Mouse (Mus musculus) heart, adult 8-10 months (tissue): ENCODE measurements around the gene Atp5d. TPM values are rescaled to one million over a fixed set of nuclear protein-coding genes. Genes with fewer than 3 reads are reported as not detected.
"Not testable (repeated sequence)": the region's sequence is repeated elsewhere in the genome, so short reads cannot be mapped to it uniquely, and the experiment has no call there.

ENCODE experiments used
- DNase-seq: peaks from one replicate; pipeline ENCODE4 v3.0.0; 2022; ENCODE audit warnings: low spot score
- total RNA-seq, 4 experiments: library from RNA; stranded (reverse); gene quantifications; 2 replicates each; pipeline ENCODE4 v1.2.4; 2022

Atp5d gene
- total RNA-seq, 4 experiments from 2014 or later: 1,050 to 1,135 (median 1,101) TPM

DNA sequence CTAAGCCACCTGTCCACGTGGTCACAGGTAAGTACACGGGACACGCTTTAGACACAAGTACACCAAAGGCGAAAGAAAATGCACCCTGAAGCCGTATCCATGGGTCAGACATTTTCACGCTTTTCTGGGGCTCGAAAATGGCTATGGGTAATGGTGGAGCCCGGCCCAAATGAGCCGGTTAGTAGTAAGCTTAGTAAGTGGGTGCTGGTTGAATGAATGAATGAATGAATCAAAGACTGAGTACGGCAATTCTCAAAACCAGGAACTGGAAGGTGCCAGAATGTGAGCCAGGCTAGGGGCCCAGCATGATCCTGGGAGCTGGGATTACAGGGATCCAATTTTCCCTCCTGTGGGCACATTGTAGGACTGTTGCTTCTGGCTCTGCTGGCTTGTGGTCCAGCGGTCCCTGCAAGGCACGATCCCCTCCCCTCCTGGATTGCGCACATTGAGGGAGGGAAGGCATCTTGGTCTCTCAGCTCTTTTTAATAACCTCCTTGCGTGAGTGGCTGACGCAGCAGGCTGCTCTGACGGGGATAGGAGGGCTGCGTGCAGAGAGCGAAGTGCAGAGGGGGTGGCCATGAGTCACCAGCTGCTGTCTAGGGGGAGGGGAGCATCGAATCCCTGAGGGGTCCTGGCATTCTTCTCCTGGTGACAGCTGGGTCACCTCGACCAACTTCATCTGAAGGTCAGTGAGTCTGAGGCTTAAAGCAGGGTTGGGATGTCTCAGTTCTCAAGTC is 27.1 kb downstream of the Atp5d start, which contains the start of gene Cirbp:
Gene Cirbp (plus strand): TSS at position 594 of the 737 bp plus-strand sequence.
- DNase-seq: no peak

DNA sequence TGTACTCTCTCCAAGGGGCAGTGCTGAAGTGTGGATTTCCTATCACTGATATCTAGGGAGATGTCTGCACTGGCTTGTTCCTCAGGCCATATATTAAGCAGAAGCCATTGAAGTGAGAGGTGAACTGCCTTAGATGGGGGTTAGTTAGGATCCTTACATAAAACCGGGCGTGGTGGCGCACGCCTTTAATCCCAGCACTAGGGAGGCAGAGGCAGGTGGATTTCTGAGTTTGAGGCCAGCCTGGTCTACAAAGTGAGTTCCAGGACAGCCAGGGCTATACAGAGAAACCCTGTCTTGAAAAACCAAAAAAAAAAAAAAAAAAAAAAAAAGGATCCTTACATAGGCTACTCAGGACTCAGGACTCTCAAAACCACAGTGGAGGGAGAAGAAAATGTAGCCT is 27.7 kb downstream of the Atp5d start:
- DNase-seq: not testable (repeated sequence)

DNA sequence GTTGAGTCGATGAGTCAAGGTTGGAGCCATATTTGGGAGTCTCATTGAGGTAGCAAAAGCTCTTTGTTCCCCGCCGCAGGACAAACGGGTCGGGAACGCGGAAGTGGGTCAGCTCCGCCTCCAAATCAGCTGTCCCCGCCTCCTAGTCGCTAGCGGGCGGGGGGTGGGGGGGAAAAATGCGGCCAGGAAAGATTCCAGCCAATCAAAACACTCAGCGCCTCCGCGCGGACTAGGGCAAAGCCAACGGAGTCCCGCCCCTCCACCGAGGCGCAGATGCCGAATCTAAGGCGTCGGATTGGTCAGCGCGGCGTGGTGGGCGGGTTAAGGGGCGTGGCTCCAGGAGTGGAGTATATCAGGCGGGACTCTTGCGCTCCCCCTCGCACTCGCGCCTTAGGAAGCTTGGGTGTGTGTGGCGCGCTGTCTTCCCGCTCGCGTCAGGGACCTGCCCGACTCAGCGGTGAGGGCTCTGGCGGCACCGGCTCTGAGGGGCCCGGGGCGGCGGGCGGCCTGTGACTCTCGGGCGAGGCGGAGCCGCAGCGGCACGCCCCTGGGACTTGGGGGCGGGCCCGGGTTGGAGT is 29.1 kb downstream of the Atp5d start:
- DNase-seq: peak; percentile 98

DNA sequence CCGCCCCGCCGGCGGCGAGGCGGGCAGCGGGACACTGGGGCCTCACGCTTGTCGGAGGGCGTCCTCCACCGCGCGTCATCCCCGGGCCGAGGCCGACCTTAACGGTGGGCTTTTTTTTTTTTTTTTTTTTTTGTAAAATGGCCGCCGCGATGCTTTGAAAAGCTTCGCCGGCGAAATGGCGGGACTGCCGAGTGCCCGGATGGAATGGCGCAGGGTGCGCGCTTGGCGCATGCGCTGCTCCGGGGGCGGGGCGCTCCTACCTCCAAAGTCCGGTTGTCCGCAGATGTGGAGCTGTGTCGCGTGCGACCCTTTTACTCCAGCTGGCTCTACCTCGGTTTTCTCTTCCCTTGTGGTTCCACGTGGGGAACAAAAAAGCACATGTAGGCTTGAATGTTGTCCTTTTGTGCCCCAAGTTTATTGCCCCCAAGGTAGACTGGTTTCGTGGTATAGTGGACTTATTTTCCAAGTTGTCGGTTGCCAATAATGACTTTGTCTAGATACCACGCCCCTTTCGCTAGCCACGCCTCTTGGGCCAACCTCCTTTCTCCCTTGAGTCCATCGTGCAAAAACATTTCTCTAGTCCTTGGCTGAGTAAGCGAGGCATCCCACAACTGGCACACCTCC is 29.7 kb downstream of the Atp5d start:
- DNase-seq: peak; percentile 92

DNA sequence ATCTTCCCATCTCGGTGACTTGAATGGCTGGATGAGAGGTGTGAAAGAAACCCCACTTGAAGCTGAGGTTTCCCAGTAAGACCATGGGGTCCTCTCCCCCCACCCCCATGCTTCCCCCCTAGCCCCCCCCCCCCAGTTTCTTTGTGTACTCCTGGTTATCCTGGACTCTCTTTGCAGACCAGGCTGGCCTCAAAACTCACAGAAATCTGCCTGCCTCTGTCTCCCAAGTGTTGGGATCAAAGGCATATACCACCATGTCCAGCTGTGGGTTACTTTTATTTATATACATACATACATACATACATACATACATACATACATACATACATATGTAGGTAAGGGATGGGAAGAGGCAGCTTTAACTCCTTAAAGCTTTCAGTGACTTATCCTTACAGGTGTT is 30.6 kb downstream of the Atp5d start:
- no peak for DNase-seq

DNA sequence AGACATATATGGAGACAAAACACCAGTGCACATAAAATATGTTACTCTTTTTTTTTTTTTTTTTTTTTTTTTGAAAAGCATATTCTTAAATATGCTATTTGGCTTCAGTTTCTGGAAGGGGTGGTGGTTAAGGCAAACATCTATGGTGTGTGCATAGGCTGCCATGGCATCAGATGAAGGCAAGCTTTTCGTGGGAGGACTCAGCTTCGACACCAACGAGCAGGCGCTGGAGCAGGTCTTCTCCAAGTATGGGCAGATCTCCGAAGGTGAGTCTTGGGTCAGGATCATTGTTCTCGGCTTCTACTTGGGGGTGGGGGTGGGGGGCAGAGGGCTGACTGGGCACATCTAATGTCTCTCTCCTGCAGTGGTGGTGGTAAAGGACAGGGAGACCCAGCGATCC is 31.2 kb downstream of the Atp5d start:
- no peak for DNase-seq

DNA sequence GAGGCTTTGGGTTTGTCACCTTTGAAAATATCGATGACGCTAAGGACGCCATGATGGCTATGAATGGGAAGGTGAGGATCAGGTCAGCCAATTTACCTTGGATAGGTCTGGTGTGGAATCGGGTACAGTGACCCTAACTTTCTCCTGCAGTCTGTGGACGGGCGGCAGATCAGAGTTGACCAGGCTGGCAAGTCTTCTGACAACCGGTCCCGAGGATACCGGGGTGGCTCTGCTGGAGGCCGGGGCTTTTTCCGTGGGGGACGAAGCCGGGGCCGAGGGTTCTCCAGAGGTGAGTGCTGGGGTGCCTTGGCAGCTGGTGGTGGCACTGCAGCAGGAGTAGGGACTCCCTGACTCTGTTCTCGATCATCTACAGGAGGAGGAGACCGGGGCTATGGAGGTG is 31.6 kb downstream of the Atp5d start:
- DNase-seq: no peak

DNA sequence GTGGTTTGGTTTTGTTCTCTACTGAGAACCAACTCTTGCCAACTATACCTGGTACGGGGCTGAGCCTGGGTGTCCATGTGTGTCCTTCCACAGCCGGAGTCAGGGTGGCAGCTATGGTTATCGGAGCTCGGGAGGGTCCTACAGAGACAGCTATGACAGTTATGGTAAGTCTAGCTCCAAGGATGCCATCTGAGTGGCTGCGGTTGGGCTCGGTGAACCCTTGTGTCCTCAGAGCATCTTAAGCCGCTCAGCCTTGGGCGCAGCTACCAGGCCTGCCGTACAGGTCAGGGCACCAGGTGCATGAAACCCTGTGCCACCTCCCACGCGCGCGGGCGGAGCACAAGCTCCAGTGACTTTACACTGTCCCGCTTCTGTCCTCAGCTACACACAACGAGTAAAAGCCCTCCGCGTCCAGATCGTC is 32.2 kb downstream of the Atp5d start:
- DNase-seq: no peak

DNA sequence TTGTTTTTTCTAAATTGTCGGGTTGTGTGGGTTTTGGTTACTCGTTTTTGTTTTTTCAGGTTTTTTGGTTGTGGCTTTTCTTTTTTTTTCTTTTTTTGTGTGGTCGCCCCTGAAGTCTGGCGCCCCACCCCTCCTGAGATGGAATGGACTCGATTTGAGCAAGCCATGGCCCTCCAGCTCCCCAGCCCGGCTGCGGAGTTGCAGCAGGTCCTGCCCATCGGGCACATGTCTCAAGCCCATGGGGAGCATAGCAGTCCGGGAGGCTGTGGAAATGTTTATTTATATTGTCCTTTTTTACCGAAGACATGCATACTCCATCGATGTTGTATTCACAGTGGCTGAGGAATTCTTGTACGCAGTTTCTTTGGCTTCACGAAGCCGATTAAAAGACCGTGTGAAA is 32.8 kb downstream of the Atp5d start:
- DNase-seq: no peak

DNA sequence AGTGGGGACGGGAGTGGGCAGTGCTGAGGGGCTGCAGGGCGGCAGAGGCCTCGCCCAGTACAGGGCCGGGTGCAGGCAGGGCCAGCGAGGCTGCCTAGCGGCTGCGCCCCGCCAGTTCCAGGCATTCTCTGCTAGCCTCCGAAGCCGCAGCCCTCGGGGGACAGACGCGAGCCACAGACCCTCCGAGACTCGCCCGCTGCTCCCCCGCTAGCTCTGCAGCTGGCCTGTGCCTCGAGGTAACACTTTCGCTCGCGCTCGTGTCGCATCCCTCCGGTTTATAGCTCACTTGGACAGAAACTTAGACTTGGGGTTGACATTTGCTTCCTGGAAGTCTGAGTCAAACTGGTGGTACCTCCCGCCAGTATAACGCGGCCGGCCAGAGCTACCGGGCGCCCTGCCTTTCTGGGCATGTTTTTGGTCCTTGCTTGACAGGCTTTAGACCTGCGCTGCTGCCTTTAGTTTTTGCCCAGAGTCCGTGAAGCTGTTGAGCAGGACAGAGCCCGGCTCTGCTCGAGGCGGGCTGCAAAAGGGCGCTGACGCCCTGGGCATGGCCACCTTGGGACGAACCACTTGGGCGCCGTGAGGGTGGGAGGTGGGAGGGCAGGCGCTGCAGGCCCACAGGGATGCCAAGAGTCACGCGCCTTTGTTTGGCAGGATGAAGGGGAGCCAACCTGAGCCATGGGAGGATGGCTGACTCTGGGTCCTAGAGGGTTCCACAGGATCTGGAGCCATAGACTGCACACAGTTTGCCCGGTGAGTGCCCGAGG is 33.5 kb downstream of the Atp5d start:
- no peak for DNase-seq

DNA sequence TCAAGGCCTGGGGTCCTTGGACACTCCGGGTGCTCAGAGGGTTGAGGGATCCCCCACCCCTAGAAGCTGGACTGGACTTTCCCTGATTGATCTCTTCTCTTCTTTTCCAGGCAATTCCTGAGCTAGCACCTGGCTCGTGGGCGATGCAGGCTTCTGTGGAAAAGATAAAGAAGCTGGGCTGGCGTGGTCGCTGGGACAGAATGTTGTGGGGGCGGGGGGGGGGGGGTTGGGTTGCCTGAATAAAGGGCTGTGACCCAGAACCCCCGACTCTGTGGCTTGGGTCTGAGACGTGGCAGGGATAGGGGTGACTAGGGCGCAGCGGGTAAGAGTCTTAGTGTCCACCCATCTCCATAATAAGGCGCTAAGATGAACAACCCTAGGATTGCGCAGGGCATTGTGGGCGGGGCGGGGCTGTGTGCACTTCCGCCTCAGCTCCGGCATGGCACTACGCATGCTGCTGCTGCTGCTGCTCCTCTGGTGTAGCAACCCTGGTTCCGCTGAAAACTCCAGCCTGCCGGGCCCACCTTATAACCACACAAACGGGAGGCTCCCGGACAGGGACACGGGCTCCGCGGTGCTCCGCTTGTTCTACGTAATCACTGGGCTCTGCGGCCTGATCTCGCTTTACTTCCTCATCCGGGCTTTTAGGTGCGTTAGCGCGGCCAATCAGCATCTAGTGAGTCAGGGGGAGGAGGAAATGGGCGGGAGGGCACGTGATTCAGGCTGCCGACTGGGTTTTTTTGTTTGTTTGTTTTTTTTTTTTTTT is 34.3 kb downstream of the Atp5d start, which contains the start of gene 1600002K03Rik:
Gene 1600002K03Rik (plus strand): TSS at position 418 of the 766 bp plus-strand sequence.
- peak; percentile 93 for DNase-seq

DNA sequence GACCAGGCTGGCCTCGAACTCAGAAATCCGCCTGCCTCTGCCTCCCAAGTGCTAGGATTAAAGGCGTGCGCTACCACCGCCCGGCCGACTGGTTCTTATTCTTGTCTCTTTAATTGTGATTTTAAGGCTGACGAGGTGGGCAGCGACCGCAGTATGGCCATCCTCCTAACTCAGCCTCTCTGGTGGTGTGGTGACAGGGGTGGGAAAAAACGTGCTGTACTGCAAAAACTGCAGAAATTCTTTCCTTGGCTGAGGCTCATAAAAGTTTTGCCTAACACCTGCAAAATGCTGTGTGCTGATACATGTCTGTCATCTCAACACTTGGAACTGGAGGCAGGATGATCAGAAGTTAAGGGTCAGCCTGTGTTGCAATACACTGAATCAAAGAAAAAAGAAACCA is 34.9 kb downstream of the Atp5d start:
- no peak for DNase-seq

DNA sequence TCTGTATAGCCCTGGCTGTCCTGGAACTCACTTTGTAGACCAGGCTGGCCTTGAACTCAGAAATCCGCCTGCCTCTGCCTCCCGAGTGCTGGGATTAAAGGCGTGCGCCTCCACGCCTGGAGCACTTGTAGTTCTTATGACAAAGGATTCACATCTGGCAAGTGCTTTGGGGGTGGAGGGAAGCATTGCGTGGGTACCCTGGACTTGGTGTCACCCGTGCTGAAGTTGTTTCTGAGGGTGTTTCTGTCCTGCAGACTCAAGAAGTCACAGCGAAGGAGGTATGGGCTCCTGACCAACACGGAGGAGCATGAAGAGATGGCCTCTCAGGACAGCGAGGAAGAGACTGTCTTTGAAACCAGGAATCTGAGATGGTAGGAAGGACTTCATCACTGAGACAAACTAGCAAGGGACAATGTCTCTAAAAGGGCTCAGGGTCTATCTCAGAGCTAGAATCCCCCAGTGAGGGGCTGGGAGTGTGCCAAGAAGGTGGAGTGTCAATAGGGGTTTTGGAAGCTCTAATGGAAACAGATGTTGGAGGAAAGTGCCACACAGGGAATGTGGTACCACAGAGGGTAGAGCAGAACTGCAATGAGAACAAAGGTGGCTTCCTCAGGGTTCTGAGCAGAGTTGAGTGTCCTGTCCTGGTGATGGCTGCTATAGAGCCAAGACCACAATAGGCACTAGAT is 35.7 kb downstream of the Atp5d start:
- no peak for DNase-seq

DNA sequence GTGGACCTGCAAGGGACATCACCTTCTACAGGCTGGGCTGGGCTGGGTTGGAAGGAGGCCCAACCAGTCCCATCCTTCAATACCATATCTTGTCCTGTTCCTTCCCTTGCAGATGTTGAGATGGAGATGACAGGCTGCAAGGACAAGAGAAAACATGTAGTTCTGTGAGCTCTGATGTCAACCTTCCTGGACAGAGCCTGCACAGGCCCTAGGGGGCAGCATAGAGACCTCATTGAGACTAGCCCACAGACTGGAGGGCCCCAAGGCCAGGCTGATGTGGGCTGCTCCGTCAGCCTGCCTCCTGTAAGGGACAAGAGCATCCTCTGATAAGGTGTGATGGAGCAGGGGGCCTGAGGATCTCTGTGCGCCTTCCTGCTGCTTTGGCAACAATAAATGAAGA is 36.3 kb downstream of the Atp5d start:
- no peak for DNase-seq

DNA sequence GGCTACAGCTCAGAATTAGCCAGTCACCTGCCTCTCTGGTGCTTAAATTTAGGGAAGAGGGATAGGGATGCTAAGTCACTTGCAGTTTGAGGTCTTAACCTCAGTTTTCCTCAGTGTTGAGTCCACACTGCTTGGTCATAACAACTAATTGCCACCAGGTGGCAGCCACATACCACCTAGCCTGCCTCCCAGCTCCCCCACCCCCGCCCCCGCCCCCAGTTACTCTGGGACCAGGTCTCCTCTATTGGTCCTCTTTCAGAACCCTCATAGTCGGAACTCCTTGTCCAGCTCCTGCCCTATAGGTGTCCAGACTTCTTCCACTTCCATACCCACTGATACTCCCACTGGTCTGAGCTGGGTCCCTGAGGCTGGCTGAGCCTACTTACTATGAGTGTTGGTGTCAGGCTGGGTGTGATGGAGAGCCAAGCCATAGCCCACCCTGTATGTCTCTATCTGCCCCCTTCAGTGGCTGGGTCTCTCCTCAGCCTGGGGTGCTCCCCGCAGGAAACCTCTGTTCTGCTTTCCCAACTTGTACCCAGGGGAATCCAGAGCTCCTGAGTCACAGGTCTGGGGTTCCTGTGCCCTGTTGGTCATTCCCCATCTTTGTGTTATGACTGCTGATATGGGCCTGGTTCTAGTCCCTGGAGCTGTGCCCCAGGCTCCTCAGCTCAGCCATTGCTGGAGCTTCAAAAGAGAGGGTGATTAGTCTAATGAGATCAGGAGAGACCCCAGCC is 37.3 kb downstream of the Atp5d start:
- DNase-seq: no peak

DNA sequence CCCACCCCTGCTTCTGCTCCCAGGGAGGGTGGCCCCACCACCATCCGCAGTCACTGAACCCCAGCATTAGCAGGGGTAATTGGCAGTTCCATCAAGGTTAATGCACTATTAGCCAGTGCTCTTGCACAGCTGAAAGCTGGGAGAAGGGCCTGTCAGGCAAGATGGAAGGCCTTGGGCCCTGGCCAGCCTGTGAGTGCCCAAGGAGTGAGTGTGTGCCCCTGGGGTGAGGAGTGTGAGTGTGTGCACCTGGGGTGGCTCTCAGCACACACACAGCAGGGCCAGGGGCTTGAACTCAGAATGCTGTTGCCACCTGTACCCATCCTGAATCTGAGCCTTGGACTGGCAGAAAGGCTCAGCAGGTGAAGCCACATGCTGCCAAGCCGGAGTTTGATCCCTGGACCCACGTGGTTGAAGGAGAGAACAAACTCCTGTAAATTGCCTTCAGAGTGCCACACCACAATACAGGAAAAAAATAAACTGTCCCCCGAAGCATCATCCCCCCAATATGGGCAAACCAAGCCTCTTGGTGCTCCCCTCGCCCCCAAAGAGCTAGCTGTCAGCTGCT is 37.9 kb downstream of the Atp5d start:
- DNase-seq: no peak

DNA sequence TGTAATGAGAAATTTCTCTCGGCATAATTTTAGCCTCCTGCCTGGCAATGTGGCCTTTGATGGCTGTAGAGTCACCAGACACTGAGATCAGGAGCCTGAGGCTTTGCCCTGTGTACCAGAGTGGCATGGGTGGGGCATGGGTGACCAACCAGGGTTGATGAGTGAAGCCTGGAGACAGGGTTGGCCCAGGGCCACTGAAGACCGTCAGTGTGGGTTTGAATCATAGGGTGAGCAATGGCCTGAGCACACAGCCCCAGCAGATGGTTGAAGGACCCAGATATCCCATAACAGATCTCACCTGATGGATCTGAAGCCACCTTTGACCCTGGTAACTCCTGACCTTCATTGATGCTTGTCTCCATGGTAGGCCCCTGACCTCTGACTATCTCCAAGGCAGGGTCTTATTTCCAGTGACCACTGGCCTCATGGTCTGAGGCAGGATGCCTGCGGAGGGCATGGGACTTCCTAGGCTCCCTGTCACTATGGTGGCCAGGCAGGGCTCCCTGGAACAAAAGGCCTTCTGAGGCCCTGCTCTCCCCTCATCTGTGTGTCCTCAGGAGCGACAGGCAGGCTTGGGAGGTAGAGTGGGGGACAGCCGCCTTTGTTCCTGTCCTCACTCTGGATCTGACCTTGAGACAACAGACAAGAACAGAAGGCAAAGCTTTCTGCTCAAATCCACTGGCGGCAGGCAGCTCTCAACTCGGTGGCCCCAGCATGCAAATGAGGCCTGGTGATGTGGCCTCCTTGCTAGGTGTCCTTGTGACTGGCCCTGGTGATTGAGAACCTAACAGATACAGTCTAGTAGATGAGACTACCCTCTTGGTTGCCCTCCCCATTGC is 39.2 kb downstream of the Atp5d start:
- no peak for DNase-seq
